Mouse (Mus musculus) heart, postnatal 0 days (tissue): ENCODE measurements around the gene Dysf. TPM values are rescaled to one million over a fixed set of nuclear protein-coding genes. Genes with fewer than 3 reads are reported as not detected.
A peak's percentile ranks its signal among the peaks of the same experiment; 100 is the strongest.

Source experiments
- ATAC-seq: fragments of 200-750 bp; cut with Nextera tagmentation; 2 replicates; pipeline ENCODE4 v1.8.0; 2017; ENCODE audit warnings: low read depth, moderate number of reproducible peaks, moderate library complexity; ENCODE audit not compliant: insufficient read depth
- DNase-seq: peaks from one replicate; pipeline ENCODE4 v3.0.0-alpha.2; 2016; ENCODE audit warnings: low spot score
- H3K27ac ChIP-seq: fragments of 300-500 bp; sonication (generic); 2 replicates; pipeline ENCODE4 v1.5.1; 2014; ENCODE audit warnings: low read depth, mild to moderate bottlenecking
- H3K27me3 ChIP-seq: fragments of 300-500 bp; sonication (generic); 2 replicates; pipeline ENCODE4 v1.6.1; 2014; ENCODE audit warnings: low read length, mixed read lengths; ENCODE audit not compliant: control insufficient read depth, insufficient read depth
- H3K36me3 ChIP-seq: fragments of 300-500 bp; sonication (generic); replicated peaks from 2 replicates; pipeline ENCODE4 v1.6.1; 2014; ENCODE audit warnings: low read length, mixed read lengths; ENCODE audit not compliant: control insufficient read depth, insufficient read depth
- H3K4me1 ChIP-seq: fragments of 300-500 bp; sonication (generic); 2 replicates; pipeline ENCODE4 v1.6.1; 2014; ENCODE audit warnings: antibody characterized with exemption; ENCODE audit not compliant: control insufficient read depth, insufficient read depth
- H3K4me2 ChIP-seq: fragments of 300-500 bp; sonication (generic); 2 replicates; pipeline ENCODE4 v1.6.1; 2014; ENCODE audit warnings: low read depth, mild to moderate bottlenecking, low read length, moderate library complexity
- H3K4me3 ChIP-seq: fragments of 300-500 bp; sonication (generic); 2 replicates; pipeline ENCODE4 v1.5.1; 2014; ENCODE audit warnings: low read depth, low read length
- H3K9ac ChIP-seq: fragments of 300-500 bp; sonication (generic); replicated peaks from 2 replicates; pipeline ENCODE4 v1.6.1; 2014; ENCODE audit warnings: low read depth, low read length, mixed read lengths
- H3K9me3 ChIP-seq: fragments of 300-500 bp; sonication (generic); replicated peaks from 2 replicates; pipeline ENCODE4 v1.6.1; 2016; ENCODE audit warnings: low read length; ENCODE audit not compliant: control insufficient read depth
- CTCF ChIP-seq: IDR thresholded peaks from 2 replicates; pipeline ENCODE4 v1.5.1; 2016; ENCODE audit warnings: antibody characterized with exemption, control low read depth, low read depth
- EP300 ChIP-seq: IDR thresholded peaks from 2 replicates; pipeline ENCODE4 v1.6.1; 2016; ENCODE audit warnings: antibody characterized with exemption, low read depth
- WGBS: fragments of 180-500 bp; shearing (Covaris S2); extraction: QIAGEN DNeasy Blood & Tissue Kit; methylation state at CpG from one replicate; pipeline ENCODE4 v1.1.7; 2014; 5-methylcytosine and 5-hydroxymethylcytosine counted together
- polyA plus RNA-seq: library from polyadenylated mRNA; unstranded; fragments of >200 nt; fragmentation: Nextera tagmentation; extraction: Ambion mirVana; gene quantifications from 2 replicates; pipeline ENCODE4 v1.2.1, GENCODE M21; 2015
- total RNA-seq: library from RNA; depleted of rRNA; stranded (reverse); fragments of >200 nt; gene quantifications from 2 replicates; pipeline ENCODE4 v1.2.3, GENCODE M21; 2014; ENCODE audit warnings: low replicate concordance

Gene Dysf
- total and polyA plus RNA-seq, 2 experiments from 2014 or later = 15.0 to 21.9 TPM

DNA sequence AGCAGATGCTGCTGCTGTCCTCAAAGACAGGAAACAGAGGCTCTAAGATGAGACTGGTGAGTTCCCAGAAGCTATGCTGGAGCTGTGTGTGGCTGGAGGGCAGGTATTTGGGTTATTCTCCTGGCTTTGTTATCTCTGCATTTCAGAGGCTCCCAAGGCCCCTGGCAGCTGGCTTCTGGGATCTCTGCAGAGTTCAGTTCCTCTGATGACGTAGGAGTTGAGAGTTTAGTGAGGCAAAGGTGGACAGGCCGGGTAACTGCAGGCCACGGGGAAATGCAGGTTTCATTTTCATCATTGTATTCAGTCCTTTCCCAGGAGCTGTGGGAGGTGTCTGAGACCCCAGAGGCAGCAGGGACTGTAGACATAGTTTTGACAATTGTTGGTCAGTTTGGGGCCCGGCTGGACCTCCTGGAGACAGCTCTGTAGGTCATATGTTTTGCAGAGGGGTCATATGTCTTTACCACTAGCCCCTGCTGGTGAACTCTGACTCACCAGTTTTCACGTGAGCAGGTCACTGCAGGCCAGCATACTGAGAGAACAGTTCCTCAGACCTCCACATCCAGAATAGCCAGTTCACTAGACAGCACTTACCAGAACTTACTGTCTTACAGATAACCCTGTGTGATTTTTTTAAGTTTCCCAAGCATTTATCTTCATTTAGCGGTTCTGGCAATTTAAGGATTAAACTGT lies 35.0 kb downstream of the Dysf start:
- 80% methylated on average over 6 of the region's 6 CpGs for WGBS
- Histone ChIP-seq H3K36me3 (peaks cover 22% of the 10 kb centered on the region), H3K4me3 (no peak overlapping the region), H3K27ac (no peak overlapping the region), H3K27me3 (no peaks in the 10 kb centered on the region), H3K4me1 (no peaks in the 10 kb centered on the region), H3K4me2 (no peak overlapping the region), H3K9ac (no peak overlapping the region), H3K9me3 (no peaks in the 10 kb centered on the region)
- ATAC-seq (no peak), DNase-seq (no peak)
- no peak for TF ChIP-seq CTCF
- TF ChIP-seq EP300 = no peak

DNA sequence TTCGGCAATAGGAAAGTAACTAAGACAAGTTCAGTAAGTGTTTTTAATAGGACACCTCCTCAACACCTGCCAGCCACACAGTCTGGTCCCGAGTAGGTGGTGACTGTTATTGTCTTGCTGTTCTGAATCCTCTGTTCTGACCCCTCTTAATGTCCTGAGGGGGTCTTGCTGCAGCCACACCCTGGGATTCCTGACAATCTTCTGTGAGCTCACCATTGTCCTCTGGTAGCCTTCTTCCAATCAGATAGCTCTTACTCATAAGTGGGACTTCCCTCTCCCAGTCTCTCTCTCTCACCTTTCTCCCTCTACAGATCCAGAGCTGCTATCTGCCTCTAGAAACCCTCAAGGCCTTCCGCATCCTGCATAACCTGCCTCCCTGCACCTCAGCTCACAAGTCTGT lies 36.3 kb downstream of the Dysf start:
- H3K4me1 ChIP-seq = no peaks in the 10 kb centered on the region

DNA sequence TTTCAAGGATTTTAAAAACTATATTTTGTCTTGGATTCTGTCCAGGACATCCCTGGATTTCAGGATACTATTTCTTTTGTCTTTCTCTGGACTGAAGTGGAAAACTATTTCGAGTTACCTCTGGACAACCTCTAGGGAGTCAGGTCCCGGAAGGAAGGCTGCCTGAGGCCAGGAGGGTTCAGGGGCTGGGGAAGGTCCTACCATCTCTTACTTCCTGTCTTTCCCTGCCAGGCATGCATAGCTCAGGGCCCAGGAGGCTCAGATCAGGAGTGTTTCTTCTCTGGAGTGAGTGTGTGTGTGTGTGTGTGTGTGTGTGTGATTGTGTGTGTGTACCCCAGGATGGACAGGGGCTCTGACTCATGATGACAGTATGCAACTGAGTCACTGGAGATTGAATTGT lies 40.5 kb downstream of the Dysf start:
- 39% methylated on average over 2 of the region's 2 CpGs for WGBS
- peak overlapping the region; percentile 62; the same call in 1 of the 2 replicates for H3K27ac ChIP-seq
- H3K4me3 ChIP-seq = no peak overlapping the region
- DNase-seq (no peak), ATAC-seq (peak; percentile 70; the same call in 1 of the 2 replicates)
- H3K27me3 ChIP-seq = no peaks in the 10 kb centered on the region
- no peak overlapping the region for H3K4me2 ChIP-seq
- no peaks in the 10 kb centered on the region for H3K4me1 ChIP-seq
- no peaks in the 10 kb centered on the region for H3K9me3 ChIP-seq
- no peak overlapping the region for H3K9ac ChIP-seq
- H3K36me3 ChIP-seq = peaks cover 16% of the 10 kb centered on the region
- TF ChIP-seq CTCF (no peak), EP300 (no peak)

More for the DNA sequence above, 36.3 kb downstream of the Dysf start:
- no peaks in the 10 kb centered on the region for H3K27me3 ChIP-seq
- H3K9ac ChIP-seq = no peak overlapping the region
- WGBS = 90% methylated on average over 3 of the region's 3 CpGs
- ATAC-seq = no peak
- DNase-seq = no peak
- no peak overlapping the region for H3K4me3 ChIP-seq
- no peak for TF ChIP-seq CTCF
- no peak for TF ChIP-seq EP300
- H3K9me3 ChIP-seq = no peaks in the 10 kb centered on the region
- H3K4me2 ChIP-seq = no peak overlapping the region
- H3K36me3 ChIP-seq = peaks cover 22% of the 10 kb centered on the region
- no peak overlapping the region for H3K27ac ChIP-seq

DNA sequence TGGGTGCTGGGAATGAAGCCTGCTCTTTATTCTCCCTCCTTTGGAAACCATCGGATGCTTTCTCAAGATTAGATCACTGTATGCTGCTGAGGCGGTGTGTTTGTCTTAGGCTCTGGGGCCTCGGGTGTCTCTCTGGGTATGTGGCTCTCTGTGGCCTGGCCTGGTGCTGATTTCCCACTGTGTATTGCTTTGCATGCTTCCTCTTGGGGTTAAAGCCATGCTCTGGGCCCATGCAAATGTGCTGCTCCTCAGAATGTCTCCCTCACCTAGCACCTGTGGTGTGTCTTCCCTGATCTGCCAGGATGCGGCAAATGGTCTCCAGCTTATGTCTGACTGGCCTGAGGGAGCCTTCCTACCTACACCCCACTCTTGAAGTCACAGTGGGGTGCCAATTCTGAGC lies 41.8 kb downstream of the Dysf start:
- Histone ChIP-seq H3K4me2 (no peak overlapping the region), H3K4me3 (no peak overlapping the region), H3K27ac (0 out of 2 replicates have a peak overlapping the region, but pooled peaks have one; percentile 32), H3K27me3 (no peaks in the 10 kb centered on the region), H3K9ac (no peak overlapping the region), H3K4me1 (no peaks in the 10 kb centered on the region; the same call in 1 of the 2 replicates), H3K36me3 (peaks cover 3% of the 10 kb centered on the region; the same call in 1 of the 2 replicates), H3K9me3 (no peaks in the 10 kb centered on the region)
- no peak for DNase-seq
- no peak for TF ChIP-seq CTCF
- no peak for TF ChIP-seq EP300
- no peak for ATAC-seq
- 79% methylated on average over 4 of the region's 4 CpGs for WGBS

DNA sequence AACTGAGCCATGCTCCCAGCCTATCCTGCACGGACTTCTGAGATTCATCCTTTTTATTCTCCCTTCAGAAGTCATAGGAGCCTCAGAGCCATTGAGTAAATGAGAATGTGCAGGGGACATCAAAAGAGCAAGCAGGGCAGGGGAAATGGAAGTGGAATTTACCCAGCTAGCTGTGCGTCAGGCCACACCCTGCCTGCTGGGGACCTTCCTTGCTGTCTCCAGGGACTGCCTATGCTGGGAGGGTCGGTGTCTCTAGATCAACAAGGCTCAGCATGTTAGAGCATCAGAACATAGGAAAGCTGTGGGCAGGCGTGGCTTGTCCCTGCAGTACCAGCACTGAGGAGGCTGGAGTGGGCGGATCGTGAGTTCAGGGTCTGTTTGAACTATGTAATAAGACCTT lies 42.6 kb downstream of the Dysf start:
- Histone ChIP-seq H3K9ac (no peak overlapping the region), H3K36me3 (no peaks in the 10 kb centered on the region), H3K4me3 (no peak overlapping the region), H3K9me3 (no peaks in the 10 kb centered on the region), H3K4me1 (no peaks in the 10 kb centered on the region; the same call in 1 of the 2 replicates), H3K27ac (0 out of 2 replicates have a peak overlapping the region, but pooled peaks have one; percentile 32), H3K4me2 (no peak overlapping the region), H3K27me3 (no peaks in the 10 kb centered on the region)
- 49% methylated on average over 6 of the region's 6 CpGs for WGBS
- ATAC-seq (no peak), DNase-seq (no peak)
- TF ChIP-seq CTCF = no peak
- TF ChIP-seq EP300 = no peak
